Mouse (Mus musculus) spleen, adult 10 weeks (tissue): ENCODE measurements around the gene Hadha. TPM values are rescaled to one million over a fixed set of nuclear protein-coding genes. Genes with fewer than 3 reads are reported as not detected.

Experiments
- polyA plus RNA-seq: library from polyadenylated mRNA; stranded (reverse); fragments of 350-450 nt; fragmentation: Illumina TruSeq; extraction: RNeasy Lipid Tissue Mini Kit (QIAGEN cat#74804); gene quantifications from one replicate; pipeline ENCODE4 v1.2.3, GENCODE M21; 2015; ENCODE audit warnings: low replicate concordance; ENCODE audit not compliant: insufficient read depth

Hadha gene
- polyA plus RNA-seq = 119 TPM

GRCm38 (mm10) chr5:30154474-30155394 lies at the start of gene Hadha, which contains the start of gene Hadhb:
Gene Hadha (minus strand): TSS chr5:30155162.
Gene Hadhb (plus strand): TSS chr5:30155248.

GRCm38 (mm10) chr5:30105668-30106300 lies 49.2 kb downstream of the Hadha start, which contains the start of gene 3110082J24Rik:
Gene 3110082J24Rik (minus strand): TSS chr5:30106086.

GRCm38 (mm10) chr5:30104841-30105667 lies 49.9 kb downstream of the Hadha start, which contains the start of gene Garem2:
Gene Garem2 (plus strand): TSS chr5:30105161.

DNA sequence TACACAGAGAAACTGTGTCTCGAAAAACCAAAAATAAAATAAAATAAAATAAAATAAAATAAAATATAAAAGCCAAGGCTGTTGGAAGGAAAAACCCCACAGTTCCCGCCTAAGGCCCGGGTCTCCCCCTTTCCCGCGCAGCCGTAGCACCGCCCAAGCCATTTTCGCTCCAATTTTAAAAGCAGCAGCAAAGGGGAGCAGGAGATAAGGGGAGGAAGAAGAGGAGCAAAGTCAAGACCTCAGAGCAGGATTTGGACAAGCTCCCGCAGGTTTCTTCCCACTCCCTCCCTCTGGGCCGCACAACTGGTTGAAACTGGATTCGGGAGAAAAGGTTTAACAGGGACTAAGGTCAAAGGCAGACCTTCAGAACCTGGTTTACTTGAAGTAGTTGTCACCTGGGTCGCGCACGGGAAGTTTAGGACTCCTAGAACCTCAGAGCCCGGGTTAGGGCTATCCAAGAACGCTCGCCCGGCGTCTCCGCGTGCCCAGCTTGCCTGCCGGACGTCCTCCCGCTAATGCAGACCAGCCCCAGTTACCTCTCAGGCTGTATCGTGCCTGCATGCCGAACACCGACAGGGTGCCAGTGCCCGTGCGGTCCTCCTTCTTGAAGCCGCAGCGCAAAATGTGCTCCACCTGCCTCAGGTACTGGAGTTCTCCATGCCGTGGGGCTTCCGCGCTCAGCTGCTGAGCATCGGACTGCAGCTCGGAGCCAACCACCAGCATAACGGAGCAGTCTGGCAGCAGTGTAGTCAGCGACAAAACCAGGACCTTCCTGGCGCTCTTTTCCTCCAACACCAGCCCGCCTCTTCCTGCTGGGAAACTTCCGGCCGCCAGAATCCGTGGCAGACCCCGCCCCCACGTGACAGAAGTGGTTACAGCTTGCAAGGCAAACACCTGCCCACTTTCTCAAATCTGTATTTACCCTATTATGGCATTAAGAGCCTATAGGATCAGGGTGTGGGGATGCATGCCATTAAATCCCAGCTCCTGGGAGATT lies 81.8 kb downstream of the Hadha start, which contains the start of gene Tyms:
Tyms (minus strand) TSS at position 793 of the 997 bp plus-strand sequence.

Other genes starting within 250 kb of the Hadha start
- 1.1 TPM for gene Il6, start 142.0 kb downstream of the Hadha start, polyA plus RNA-seq
- gene Tyms, start 81.5 kb downstream of the Hadha start, polyA plus RNA-seq = 28.2 TPM
- gene Garem2, start 50.0 kb downstream of the Hadha start, polyA plus RNA-seq = not detected
- not detected for gene 3110082J24Rik, start 49.1 kb downstream of the Hadha start, polyA plus RNA-seq
- 115 TPM for gene Hadhb, start 86 bp upstream of the Hadha start, polyA plus RNA-seq
- gene Adgrf3, start 50.6 kb upstream of the Hadha start, polyA plus RNA-seq = 0.39 TPM
- gene Selenoi, start 77.4 kb upstream of the Hadha start, polyA plus RNA-seq = 19.7 TPM
- 4.0 TPM for gene Drc1, start 126.2 kb upstream of the Hadha start, polyA plus RNA-seq